Mouse (Mus musculus) adrenal gland, postnatal 14 days (tissue): Measurements from ENCODE around the gene Gin1. TPM values are rescaled to one million over a fixed set of nuclear protein-coding genes. Genes with fewer than 3 reads are reported as not detected.
"Not testable (repeated sequence)": the region's sequence is repeated elsewhere in the genome, so short reads cannot be mapped to it uniquely, and the experiment has no call there.

Experiments used
- DNase-seq: peaks from one replicate; pipeline ENCODE4 v3.0.0; 2021; ENCODE audit warnings: mixed read lengths
- long read RNA-seq, 2 experiments: library from polyadenylated mRNA; stranded (forward); transcript quantifications; one replicate each; pipeline ENCODE4 v2.0.0; 2021
- total RNA-seq: library from RNA; stranded (reverse); gene quantifications from 2 replicates; pipeline ENCODE4 v1.2.3, GENCODE M21; 2021

Gin1 gene
- total RNA-seq = 8.2 and 11.0 TPM in 2 replicates
- long read RNA-seq, experiment 1, transcript Gin1-203 (8 exons, 2,046 nt) = major isoform, 5 of 9 reads
- long read RNA-seq, experiment 1, partial matches to known transcripts = 0 of 9 reads
- long read RNA-seq, experiment 1, other reads (novel, unspliced or antisense) = 3 of 9 reads
- long read RNA-seq, experiment 2, partial matches to known transcripts = 0 of 7 reads
- long read RNA-seq, experiment 2, other reads (novel, unspliced or antisense) = 2 of 7 reads

GRCm38 (mm10) chr1:97769904-97770753 is at the start of gene Gin1, which contains the start of gene Ppip5k2:
Gene Gin1, plus strand, starts transcription at chr1:97770172.
Gene Ppip5k2, minus strand, starts transcription at chr1:97770411.
- DNase-seq = peak; percentile 97

GRCm38 (mm10) chr1:97726730-97727129 is 43.2 kb upstream of the Gin1 start:
- no peak for DNase-seq

GRCm38 (mm10) chr1:97729339-97729738 is 40.6 kb upstream of the Gin1 start:
- DNase-seq = no peak

DNA sequence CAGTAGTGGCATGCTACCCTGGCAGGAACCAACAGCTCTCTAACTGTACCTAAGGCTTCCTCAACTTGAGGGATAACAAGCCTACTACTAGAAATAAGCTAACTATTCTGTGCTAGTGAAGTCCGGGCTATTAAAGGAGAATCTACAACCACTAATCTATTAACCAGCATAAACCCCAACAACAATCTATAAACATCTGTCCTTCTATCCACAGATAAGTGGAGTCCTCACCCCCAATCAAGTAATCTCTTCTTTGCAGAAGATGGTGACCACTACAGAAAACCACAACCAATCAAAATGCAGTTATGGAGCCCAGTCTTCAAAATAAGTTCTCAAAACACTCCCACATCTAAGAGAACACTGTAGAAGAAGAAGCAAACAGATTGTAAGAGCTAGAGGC is 26.9 kb upstream of the Gin1 start:
- no peak for DNase-seq

DNA sequence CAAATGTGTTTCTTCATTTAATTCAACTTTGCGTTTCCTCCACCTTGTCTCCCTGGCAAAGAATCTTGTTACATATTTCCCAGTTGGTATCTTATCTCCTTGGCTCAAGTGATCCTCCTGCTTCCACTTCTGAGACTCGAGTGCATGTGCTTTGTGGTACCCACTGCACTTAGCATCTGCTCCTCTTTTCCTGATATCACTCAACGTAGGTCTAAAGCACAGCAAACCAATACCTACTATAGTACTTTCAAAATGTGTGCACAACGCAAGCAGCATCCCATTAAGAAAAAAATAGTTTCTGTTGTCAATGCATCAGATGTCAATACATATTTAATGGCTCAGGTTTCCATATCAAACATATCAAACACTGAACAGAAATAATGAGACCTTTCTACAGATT is 24.3 kb upstream of the Gin1 start:
- no peak for DNase-seq

GRCm38 (mm10) chr1:97746261-97746660 is 23.7 kb upstream of the Gin1 start:
- no peak for DNase-seq

DNA sequence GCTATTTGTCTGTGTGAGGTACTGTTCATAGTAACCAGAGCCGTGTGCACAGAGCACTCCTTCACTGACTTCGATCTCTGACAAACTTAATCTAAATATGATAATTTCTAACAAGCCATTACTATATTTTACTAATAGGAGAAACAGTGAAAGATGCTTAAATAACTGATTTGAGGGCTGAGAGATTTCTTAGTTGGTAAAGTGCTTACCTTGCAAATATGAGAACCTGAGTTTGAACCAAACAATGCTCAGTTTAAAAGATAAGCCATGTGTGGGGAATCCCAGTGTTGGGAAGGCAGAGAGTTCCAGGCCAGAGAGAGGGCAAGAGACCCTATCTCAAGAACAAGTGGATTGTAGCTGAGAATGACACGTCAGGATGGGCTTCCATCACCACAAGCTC is 21.8 kb upstream of the Gin1 start:
- no peak for DNase-seq

DNA sequence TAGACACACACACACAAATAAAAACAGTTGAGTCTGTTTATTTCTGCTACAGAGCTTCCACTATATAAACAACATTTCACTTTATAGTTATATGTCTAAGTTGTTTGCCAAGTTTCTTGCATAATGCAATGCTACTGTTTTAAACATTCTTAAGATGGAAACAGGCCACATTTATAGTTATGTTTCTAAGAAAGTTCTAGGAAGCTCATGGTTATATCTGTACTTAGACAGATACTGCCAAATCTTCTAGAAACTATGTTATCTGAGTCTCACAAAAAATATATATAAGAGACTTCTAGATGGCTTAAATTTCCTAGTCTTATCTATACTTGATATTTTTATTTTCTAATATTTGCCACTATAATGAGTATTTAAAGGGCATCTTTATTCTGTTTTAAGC is 16.8 kb upstream of the Gin1 start:
- DNase-seq = no peak

DNA sequence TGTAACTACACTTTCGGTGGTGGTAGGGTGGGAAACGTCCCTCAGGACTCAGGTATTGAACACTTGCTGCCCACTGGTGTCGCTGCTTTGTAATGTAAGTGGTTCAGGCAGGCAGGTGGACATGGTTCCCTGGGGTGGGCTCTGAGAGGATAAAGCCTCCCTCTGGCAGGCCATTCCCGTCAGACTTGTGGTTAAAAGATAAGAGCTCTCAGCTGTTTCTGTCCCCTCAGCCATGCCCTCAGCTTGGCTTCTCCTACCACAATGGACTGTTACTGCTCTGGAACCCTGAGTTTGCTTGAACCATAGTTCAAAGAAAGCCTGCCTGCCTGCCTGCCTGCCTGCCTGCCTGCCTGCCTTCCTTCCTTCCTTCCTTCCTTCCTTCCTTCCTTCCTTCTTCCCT is 15.6 kb upstream of the Gin1 start:
- DNase-seq = no peak

DNA sequence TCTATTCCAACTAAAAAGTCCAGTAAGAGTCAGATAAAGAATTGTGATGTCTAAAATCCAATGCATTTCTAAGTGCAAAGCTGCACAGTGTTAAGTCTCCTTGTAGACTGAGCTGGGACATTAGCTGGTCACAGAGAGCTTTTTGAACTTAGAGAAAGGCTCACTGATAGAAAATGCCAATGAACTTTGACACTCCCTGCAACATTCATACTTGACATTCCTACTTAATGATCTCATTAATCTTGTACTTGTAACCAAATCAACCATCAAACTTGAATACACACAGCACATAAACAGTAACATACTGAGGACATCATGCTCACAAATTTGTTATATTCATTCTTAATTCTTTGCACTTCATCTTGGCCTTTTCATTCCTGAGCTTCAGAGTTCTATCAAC is 10.1 kb upstream of the Gin1 start:
- no peak for DNase-seq

DNA sequence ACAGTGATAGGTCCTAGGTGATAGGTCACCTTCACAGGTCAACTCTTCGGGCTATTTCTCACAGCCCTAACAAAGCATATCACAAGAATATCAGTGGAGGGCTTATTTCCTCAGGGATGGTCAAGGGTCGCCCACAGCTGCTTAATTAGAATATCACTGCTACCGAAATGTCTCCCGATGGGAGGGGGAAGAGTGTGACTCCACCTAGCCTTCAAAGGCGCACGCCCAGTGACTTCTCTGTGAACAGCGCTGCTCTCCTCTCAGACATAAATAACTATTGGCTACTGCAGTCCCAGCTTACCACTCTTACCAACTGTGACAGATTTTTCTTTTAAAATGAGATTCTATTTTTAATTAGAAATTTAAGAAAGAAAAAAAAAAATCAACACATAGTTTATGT is 9.4 kb upstream of the Gin1 start:
- no peak for DNase-seq

GRCm38 (mm10) chr1:97761477-97761876 is 8.5 kb upstream of the Gin1 start:
- DNase-seq = no peak

DNA sequence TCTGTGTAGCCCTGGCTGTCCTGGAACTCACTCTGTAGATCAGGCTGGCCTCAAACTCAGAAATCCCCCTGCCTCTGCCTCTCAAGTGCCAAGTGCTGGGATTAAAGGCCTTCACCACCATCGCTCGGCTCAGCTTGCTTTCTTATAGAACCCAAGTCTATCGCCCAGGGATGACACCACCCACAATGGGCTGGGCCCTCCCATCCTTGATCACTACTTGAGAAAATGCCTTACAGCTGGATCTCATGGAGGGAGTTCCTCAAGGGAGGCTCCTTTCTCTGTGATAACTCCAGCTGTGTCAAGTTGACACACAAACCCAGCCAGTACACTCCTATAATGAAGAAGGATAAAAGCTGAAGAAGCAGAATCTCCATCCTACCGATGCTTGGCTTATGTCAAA is 4.3 kb upstream of the Gin1 start:
- not testable (repeated sequence) for DNase-seq

DNA sequence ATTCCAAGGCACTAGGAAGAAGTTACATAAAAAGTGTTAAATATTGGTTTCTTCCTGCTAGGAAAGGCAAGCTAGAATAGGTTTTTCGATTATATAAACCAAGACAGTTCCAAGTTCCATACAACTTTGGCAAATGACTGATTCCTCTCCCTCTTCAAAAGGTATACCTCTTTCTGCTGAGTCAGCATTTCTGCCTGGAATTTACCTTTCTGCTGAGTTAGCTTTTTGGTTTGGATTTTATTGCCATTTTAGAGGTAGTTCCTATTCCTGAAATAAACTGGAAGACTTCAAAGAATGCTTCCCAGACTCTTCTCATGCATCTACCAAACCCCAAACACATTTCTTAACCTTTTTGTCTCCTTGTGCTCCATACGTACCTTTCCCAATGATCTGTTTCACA is 1.9 kb upstream of the Gin1 start:
- DNase-seq = no peak

DNA sequence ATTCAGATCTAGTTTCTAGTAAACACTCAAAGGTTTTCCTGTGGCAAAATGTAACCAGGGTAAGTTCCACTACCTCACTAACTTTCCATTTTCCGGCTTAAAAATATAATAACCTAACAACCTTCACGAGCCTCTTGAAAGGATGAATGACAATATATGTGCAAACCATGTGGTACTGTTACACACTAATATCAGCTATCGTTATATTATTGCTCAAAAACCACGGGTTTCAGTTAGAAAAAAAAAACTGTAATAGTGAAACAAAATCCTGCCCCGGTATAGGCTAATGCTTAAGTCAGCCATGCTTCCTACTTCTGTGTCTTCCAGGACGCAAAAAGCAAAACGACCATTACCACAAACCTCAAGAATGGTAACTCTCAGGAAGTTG is 1.1 kb upstream of the Gin1 start:
- no peak for DNase-seq

DNA sequence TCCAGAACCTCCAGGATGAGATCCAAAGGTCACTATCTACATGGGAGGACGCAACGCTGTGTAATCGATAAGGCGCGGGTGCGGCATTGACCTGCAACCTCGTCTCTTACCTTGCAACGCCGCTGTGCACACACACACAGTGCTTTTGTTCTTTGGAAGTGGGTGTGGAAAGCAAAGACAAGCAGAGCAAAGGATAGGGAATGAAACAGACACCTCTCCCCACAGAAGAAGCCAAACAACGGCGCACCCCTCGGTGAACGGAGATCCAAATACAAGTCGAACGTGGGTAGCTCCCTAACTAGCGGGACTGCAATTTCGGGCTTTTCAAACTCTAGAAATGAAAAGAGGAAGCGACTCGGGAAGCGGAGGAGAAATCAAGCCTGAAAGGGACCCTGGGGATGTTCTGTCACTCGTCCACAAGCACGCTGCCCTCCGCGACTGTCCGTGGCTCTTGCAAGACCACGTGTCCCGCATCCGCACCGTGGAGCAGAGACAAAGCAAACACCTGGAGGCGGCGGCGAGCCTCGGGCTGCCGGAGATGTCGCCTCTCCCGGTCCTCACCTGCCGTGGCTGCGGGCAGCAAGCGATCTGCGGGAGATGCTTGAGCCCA is 573 bp upstream of the Gin1 start:
- no peak for DNase-seq

DNA sequence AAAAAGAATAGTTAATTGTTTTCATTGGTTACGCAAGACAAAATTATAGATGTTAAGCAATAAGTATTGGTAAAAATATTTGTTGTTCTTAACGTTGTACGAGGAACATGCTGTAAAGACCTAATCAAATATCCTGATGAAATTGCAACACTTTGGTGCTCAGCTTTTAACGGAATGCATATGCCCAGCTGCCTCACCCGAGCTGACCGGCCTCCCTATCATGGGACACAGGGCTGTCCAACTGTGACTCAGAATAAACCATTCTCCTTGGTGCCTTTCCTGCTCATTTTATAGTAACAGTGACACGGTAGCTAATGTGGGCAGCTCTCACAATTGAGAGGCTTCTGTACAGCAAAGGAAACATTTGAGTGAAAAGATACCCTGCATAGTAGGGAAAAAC is 1.1 kb downstream of the Gin1 start:
- peak; percentile 54 for DNase-seq

GRCm38 (mm10) chr1:97771727-97772126 is 1.8 kb downstream of the Gin1 start:
- no peak for DNase-seq

GRCm38 (mm10) chr1:97773362-97773761 is 3.4 kb downstream of the Gin1 start:
- no peak for DNase-seq

GRCm38 (mm10) chr1:97773973-97774372 is 4.0 kb downstream of the Gin1 start:
- DNase-seq = no peak

DNA sequence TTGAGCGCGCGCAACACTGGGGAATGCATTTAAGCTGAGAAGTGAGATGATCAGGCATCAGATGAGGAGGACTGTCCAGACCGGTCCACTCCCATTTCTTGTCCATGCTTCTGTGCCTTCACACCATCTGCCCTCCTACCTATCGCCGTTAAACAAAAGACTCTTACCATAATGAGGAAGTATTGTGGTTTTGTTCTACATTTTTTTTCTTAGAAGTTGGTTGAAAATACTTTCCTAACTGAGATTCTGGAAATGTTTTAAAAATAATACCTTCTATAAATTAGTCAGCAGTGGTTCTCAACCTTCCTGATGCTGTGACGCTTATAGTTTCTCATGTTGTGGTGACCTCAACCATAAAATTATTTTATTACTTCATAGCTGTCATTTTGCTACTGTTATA is 11.7 kb downstream of the Gin1 start:
- DNase-seq = no peak

GRCm38 (mm10) chr1:97784928-97785327 is 15.0 kb downstream of the Gin1 start:
- no peak for DNase-seq

GRCm38 (mm10) chr1:97785685-97786393 is 15.9 kb downstream of the Gin1 start:
- no peak for DNase-seq
